Mouse (Mus musculus) megakaryocyte-erythroid progenitor cell, adult 5 weeks (primary cell): ENCODE measurements around the gene Prl7b1. TPM values are rescaled to one million over a fixed set of nuclear protein-coding genes. Genes with fewer than 3 reads are reported as not detected.

Experiments used
- polyA plus RNA-seq: library from polyadenylated mRNA; stranded (reverse); fragments of >175 nt; gene quantifications from 2 replicates; pipeline ENCODE4 v1.2.3, GENCODE M21; 2012

Gene Prl7b1
- not detected in 2 replicates for polyA plus RNA-seq

GRCm38 (mm10) chr13:27610482-27610881 lies at the start of gene Prl7b1:
TSS of gene Prl7b1 (minus strand) at chr13:27610582.

GRCm38 (mm10) chr13:27642393-27642792 lies 32.0 kb upstream of the Prl7b1 start, which contains the start of gene Prl7a1:
TSS of gene Prl7a1 (minus strand) at chr13:27642493.

GRCm38 (mm10) chr13:27582071-27582470 lies 28.3 kb downstream of the Prl7b1 start, which contains the start of gene Prl8a1:
TSS of gene Prl8a1 (minus strand) at chr13:27582171.

GRCm38 (mm10) chr13:27564506-27564905 lies 45.9 kb downstream of the Prl7b1 start, which contains the start of gene Prl8a9:
TSS of gene Prl8a9 (minus strand) at chr13:27564606.

Other genes with a start within 250 kb of the Prl7b1 start
- not detected in 2 replicates for gene Prl2b1, start 219.7 kb downstream of the Prl7b1 start, polyA plus RNA-seq
- gene Prl8a6, start 171.9 kb downstream of the Prl7b1 start, polyA plus RNA-seq = not detected in 2 replicates
- gene Prl8a8, start 97.4 kb downstream of the Prl7b1 start, polyA plus RNA-seq = not detected in 2 replicates
- not detected in 2 replicates for gene Prl8a9, start 46.0 kb downstream of the Prl7b1 start, polyA plus RNA-seq
- gene Prl8a1, start 28.4 kb downstream of the Prl7b1 start, polyA plus RNA-seq = not detected in 2 replicates
- not detected in 2 replicates for gene Prl7a1, start 31.9 kb upstream of the Prl7b1 start, polyA plus RNA-seq
- 0.06 TPM in 1 of 2 replicates, not detected in the other for gene Prl7a2, start 57.5 kb upstream of the Prl7b1 start, polyA plus RNA-seq
- not detected in 2 replicates for gene Prl7d1, start 106.2 kb upstream of the Prl7b1 start, polyA plus RNA-seq
- not detected in 2 replicates for gene Prl7c1, start 170.2 kb upstream of the Prl7b1 start, polyA plus RNA-seq
- not detected in 2 replicates for gene Prl2a1, start 191.1 kb upstream of the Prl7b1 start, polyA plus RNA-seq
- not detected in 2 replicates for gene Prl2c1, start 238.8 kb upstream of the Prl7b1 start, polyA plus RNA-seq